Mouse (Mus musculus) T-helper 2 cell (primary cell): ENCODE data around the gene Med21.

Experiments used
- in situ Hi-C: fragments of 300-600 bp; cut with MboI, MseI; formaldehyde crosslinking; loops from one replicate; pipeline ENCODE4 v1.15.1; 2025; ENCODE audit warnings: high pct_unique_total_duplicates

Gene Med21

DNA sequence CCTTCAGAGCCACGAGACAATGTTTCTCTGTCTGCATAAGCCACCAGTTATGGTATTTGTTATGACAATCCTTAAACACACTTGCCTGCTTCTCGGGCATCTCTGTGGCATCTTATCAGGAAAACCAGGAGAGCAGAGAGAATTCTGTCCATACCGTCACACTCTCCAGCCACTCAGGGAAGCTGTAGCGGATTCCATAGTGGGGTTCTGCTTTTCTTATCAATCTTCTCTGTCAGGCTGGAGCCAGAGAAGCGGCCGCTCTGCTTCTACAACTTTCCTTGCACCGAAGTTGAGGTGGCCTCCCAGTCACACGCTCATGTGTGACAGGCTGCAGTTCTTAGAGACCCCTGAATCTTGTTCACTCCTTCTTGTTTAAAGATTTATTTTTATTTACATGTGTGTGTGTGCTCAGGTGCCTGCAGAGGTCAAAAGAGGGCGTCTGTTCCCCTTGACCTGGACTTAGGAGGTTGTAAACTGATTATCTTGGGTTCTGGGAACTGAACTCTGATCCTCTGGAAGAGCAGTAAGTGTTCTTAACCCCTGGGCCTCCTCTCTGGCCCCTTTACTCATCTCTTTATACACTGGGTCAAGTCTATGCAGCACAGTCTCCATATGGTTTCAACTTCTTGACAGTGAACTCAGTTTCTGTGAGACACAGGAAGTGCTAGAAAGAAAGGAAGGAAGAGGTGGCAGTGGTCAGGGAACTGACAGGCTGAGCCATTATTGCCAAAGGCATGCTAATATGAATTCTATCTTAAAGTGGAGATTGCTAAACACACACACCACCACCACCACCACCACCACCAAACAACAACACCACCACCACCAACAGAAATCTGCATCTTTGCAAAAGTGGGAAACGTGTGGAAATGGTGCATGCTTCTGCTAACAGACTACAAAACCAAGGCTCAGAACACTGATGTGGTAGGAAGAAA is 36.1 kb downstream of the Med21 start:
- in situ Hi-C loops: loop anchor here (5.0 kb wide), 2 partner anchors 64 to 354 kb away; partner anchors contain the start of gene Rep15

DNA sequence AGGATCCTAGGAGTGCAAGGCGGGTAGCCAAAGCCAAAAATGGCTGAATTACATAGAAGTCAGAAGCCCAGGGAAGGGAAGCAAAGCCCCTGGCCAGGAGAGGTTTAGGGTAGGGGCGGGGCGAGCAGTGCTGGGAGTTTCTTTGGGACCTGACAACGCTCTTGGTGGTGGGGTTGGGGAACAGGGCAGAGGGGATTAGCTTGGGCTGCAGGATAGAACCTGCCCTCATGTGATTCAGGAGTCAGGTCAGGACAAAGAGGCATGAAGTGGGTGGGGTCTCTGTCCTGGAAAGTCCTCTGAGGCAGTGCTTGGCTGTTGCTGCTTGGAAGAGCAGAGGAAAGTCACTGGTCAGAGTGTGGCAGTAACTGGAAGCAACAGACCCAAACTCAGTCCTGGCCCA is 41.5 kb downstream of the Med21 start:
- in situ Hi-C loops: no loop called here

DNA sequence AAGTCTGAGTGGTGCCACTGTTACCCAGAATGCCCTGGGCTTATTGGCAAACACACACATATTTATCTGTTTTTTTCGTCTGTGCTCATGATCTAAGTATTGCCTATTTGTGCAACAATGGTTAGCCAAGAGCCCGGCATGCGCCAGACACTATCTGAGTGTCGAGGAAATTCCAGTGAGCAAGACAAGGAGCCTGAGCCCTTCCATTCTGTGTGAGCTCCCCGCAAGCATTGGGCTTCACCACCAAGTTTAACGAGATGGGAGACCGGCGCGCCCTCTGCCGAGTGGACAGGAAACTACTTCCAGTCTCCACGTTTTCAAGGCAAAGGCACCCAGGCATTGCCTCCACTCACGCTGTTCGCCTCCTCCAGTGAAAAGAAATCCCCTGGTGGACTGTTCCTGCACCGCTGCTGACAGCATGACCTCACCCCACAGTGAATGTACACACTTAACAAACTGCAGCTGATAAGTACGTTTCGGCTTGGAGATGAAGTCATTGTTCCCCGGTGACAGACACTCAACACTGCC is 43.5 kb downstream of the Med21 start:
- in situ Hi-C loops: no loop called here

DNA sequence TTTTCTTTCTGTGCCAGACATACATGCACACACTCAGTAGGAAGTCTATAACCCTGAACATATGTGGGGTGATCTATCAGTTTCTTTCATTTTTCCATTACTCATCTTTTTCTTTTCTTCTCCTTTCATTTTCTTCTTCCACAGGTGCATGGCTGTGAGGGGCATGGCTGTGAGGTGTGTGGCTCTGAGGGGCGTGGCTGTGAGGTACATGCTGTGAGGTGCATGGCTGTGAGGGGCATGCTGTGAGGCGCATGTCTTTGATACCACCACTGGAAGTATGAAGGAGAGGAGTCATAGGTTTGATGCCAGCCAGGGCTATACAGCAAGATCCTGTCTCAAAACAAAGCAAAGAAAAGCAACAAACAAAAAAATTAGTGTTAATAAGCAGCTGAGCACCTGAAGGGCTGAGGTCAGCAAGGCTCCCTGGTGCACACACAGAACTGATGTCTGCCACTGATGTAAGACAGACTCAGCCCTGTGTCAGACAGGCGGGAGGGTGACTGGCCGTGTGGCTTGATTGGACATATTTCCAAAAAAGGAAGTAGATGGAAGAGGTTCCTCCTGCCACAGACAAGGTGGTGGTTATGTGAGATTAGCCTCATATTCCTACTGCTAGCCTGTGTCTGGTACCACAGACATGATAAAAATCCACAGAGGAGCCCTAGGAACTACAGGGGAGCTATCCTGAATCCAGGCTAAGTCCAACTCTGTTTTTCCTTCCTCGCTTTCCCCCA is 44.3 kb downstream of the Med21 start:
- in situ Hi-C loops: no loop called here

DNA sequence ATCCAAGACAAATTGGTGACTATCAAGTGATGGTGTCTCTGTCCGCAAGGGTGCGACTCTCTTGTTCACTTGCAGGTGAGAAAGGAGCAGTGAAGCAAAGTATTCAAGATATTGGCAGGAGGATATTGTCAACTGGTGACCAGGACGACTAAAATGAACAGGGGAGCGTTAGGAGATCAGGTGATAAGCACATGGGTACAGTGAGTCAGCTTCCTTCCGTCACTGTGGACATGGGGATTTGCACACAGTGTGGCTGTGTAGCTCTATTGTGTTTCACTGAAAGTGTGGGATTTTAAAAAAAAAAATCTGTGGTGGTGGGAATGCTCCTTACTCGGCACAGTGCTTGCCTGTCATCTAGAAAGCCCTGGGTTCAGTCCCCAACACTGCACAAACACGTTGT is 45.7 kb downstream of the Med21 start:
- in situ Hi-C loops: no loop called here

DNA sequence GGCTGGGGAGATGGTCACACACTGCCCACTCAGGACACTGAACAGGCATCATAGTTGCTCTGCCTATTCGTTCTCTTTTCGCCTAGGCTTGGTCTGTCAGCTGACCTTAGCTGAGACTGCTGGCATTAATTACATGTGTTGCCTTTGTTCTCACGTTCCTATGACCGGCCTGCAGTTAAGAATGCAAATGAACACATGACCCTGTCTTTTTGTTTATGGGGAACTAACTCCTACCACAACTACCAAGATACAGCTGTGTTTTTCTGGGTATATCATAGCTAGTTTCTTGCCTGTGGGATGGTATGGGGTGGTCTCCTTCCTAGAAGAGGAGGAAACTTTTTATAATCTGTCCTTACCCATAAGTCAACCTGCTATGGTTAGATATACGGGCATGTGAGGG is 46.5 kb downstream of the Med21 start:
- in situ Hi-C loops: no loop called here

DNA sequence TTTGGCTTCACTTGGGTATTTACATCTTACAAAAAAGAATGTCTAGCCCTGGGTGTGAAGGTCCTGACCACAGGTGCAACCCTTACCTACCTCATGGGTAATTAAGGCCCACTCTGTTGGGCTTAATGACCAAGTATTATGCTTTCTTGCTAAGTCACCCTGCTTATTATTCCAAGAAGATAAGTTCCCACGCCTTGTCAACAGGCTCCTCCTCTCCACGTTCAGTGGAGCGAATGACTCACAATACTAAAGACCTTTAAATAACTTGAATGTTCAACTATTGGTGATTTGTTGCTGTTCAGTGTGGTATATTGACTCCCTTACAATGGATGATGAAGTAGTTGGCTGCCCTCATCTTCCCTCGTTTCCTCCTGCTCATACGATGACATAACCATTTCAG is 55.4 kb downstream of the Med21 start:
- in situ Hi-C loops: no loop called here

DNA sequence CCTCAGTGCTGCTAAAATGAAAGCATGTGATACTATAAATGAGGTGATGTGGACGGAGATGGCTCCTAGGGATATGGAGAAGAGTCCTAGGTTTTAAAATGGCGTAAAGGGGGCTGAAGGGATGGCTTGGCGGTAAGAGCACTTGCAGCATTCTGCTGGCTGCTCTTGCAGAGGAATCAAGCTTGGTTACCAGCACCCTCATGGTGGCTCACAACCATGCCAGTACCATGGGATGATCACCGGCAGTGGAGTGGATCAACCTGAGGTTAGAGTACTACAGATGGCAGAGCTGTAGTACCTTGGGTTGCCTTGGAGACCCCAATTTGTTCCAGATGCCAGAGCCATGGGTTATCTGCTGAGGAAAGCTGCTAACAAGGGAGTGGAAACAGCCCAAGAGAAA is 56.0 kb downstream of the Med21 start:
- in situ Hi-C loops: no loop called here
